Mouse (Mus musculus): Measurements from ENCODE around the gene Mrvi1. TPM values are rescaled to one million over a fixed set of nuclear protein-coding genes. Genes with fewer than 3 reads are reported as not detected.

The Mrvi1 gene
- 18.0 and 27.2 TPM in 2 replicates for polyA plus RNA-seq (2012; rRNA removed)

- WGBS = 59% methylated on average over 7 of the region's 7 CpGs
- DNase-seq (ENCODE audit: low read depth, low spot score) = no peak
Measured at GRCm38 (mm10) chr7:110982053-110982705, at the start of gene Mrvi1. TSS of gene Mrvi1 (minus strand) at chr7:110982461.

GRCm38 (mm10) chr7:111029046-111029553 is 46.8 kb upstream of the Mrvi1 start:
- DNase-seq (ENCODE audit: low read depth, low spot score) = no peak
- WGBS = under 1% methylated on average over 29 of the region's 29 CpGs

- WGBS = 4% methylated on average over 45 of the region's 45 CpGs
- DNase-seq (ENCODE audit: low read depth, low spot score) = peak; percentile 75
Measured at GRCm38 (mm10) chr7:111028281-111029045, 46.2 kb upstream of the Mrvi1 start, which contains the start of gene Ctr9. TSS of gene Ctr9 (plus strand) at chr7:111028951.

- 58% methylated on average over 4 of the region's 4 CpGs for WGBS
- DNase-seq (ENCODE audit: low read depth, low spot score) = no peak
Measured at GRCm38 (mm10) chr7:111024912-111025311, 42.7 kb upstream of the Mrvi1 start.

- DNase-seq (ENCODE audit: low read depth, low spot score) = no peak
- 17% methylated on average over 8 of the region's 8 CpGs for WGBS
Measured at GRCm38 (mm10) chr7:111024068-111024594, 41.9 kb upstream of the Mrvi1 start.

GRCm38 (mm10) chr7:111020814-111021213 is 38.6 kb upstream of the Mrvi1 start:
- 60% methylated on average over 4 of the region's 4 CpGs for WGBS
- DNase-seq (ENCODE audit: low read depth, low spot score) = no peak

- 48% methylated on average over 3 of the region's 3 CpGs for WGBS
- DNase-seq (ENCODE audit: low read depth, low spot score) = no peak
Measured at GRCm38 (mm10) chr7:111016921-111017320, 34.7 kb upstream of the Mrvi1 start.

GRCm38 (mm10) chr7:111015731-111016130 is 33.5 kb upstream of the Mrvi1 start:
- DNase-seq (ENCODE audit: low read depth, low spot score) = no peak
- WGBS = 91% methylated on average over 5 of the region's 5 CpGs

GRCm38 (mm10) chr7:111014893-111015292 is 32.6 kb upstream of the Mrvi1 start:
- peak; percentile 79 for DNase-seq (ENCODE audit: low read depth, low spot score)

GRCm38 (mm10) chr7:111014039-111014605 is 31.9 kb upstream of the Mrvi1 start:
- no peak for DNase-seq (ENCODE audit: low read depth, low spot score)
- 65% methylated on average over 7 of the region's 7 CpGs for WGBS

More at GRCm38 (mm10) chr7:111014893-111015292, 32.6 kb upstream of the Mrvi1 start:
- 24% methylated on average over 5 of the region's 5 CpGs for WGBS

- no peak for DNase-seq (ENCODE audit: low read depth, low spot score)
- 86% methylated on average over 3 of the region's 3 CpGs for WGBS
Measured at GRCm38 (mm10) chr7:111004136-111004840, 22.0 kb upstream of the Mrvi1 start.

GRCm38 (mm10) chr7:110998887-110999827 is 16.9 kb upstream of the Mrvi1 start:
- WGBS = 72% methylated on average over 15 of the region's 15 CpGs
- DNase-seq (ENCODE audit: low read depth, low spot score) = no peak

GRCm38 (mm10) chr7:110991221-110991494 is 8.9 kb upstream of the Mrvi1 start:
- WGBS = 81% methylated on average over 4 of the region's 4 CpGs
- no peak for DNase-seq (ENCODE audit: low read depth, low spot score)

- no peak for DNase-seq (ENCODE audit: low read depth, low spot score)
- WGBS = 29% methylated on average over 5 of the region's 5 CpGs
Measured at GRCm38 (mm10) chr7:110990356-110991220, 8.3 kb upstream of the Mrvi1 start.

GRCm38 (mm10) chr7:110989286-110989879 is 7.1 kb upstream of the Mrvi1 start:
- DNase-seq (ENCODE audit: low read depth, low spot score) = no peak
- WGBS = 10% methylated on average over 5 of the region's 5 CpGs

GRCm38 (mm10) chr7:110988081-110988480 is 5.8 kb upstream of the Mrvi1 start:
- WGBS = 92% methylated on average over 3 of the region's 3 CpGs
- DNase-seq (ENCODE audit: low read depth, low spot score) = no peak

- WGBS = 68% methylated on average over 7 of the region's 7 CpGs
- no peak for DNase-seq (ENCODE audit: low read depth, low spot score)
Measured at GRCm38 (mm10) chr7:110985581-110986265, 3.5 kb upstream of the Mrvi1 start.

All from large intestine, adult 2 months (tissue).